Mouse (Mus musculus) midbrain, embryonic 13.5 days (tissue): Measurements from ENCODE around the gene Ufl1. TPM values are rescaled to one million over a fixed set of nuclear protein-coding genes. Genes with fewer than 3 reads are reported as not detected.
"Not testable (repeated sequence)": the region's sequence is repeated elsewhere in the genome, so short reads cannot be mapped to it uniquely, and the experiment has no call there.

Experiments used
- ATAC-seq: fragments of 200-750 bp; cut with Nextera tagmentation; 2 replicates; pipeline ENCODE4 v1.8.0; 2017; ENCODE audit warnings: mild to moderate bottlenecking, moderate TSS enrichment, moderate library complexity
- H3K27ac ChIP-seq: fragments of 300-500 bp; sonication (generic); 2 replicates; pipeline ENCODE4 v1.5.1; 2015; ENCODE audit warnings: inconsistent platforms, mild to moderate bottlenecking, moderate library complexity
- H3K27me3 ChIP-seq: fragments of 300-500 bp; sonication (generic); 2 replicates; pipeline ENCODE4 v1.6.1; 2015; ENCODE audit warnings: mild to moderate bottlenecking, inconsistent platforms
- H3K36me3 ChIP-seq: fragments of 300-500 bp; sonication (generic); 2 replicates; pipeline ENCODE4 v1.6.1; 2015; ENCODE audit warnings: mild to moderate bottlenecking, inconsistent platforms
- H3K4me1 ChIP-seq: fragments of 300-500 bp; sonication (generic); replicated peaks from 2 replicates; pipeline ENCODE4 v1.6.1; 2015; ENCODE audit warnings: inconsistent platforms
- H3K4me2 ChIP-seq: fragments of 300-500 bp; sonication (generic); replicated peaks from 2 replicates; pipeline ENCODE4 v1.6.1; 2015; ENCODE audit warnings: moderate library complexity, mild to moderate bottlenecking, inconsistent platforms
- H3K4me3 ChIP-seq: fragments of 300-500 bp; sonication (generic); replicated peaks from 2 replicates; pipeline ENCODE4 v1.5.1; 2015; ENCODE audit warnings: mild to moderate bottlenecking, inconsistent platforms
- H3K9ac ChIP-seq: fragments of 300-500 bp; sonication (generic); replicated peaks from 2 replicates; pipeline ENCODE4 v1.6.1; 2015; ENCODE audit warnings: mild to moderate bottlenecking, inconsistent platforms
- H3K9me3 ChIP-seq: fragments of 300-500 bp; sonication (generic); 2 replicates; pipeline ENCODE4 v1.6.1; 2016; ENCODE audit warnings: mild to moderate bottlenecking, inconsistent platforms
- WGBS: fragments of 180-500 bp; shearing (Covaris S2); methylation state at CpG from one replicate; pipeline ENCODE4 v1.1.7; 2015; 5-methylcytosine and 5-hydroxymethylcytosine counted together
- polyA plus RNA-seq: library from polyadenylated mRNA; unstranded; fragments of >200 nt; fragmentation: Nextera tagmentation; extraction: Ambion mirVana; gene quantifications from 2 replicates; pipeline ENCODE4 v1.2.1, GENCODE M21; 2015

Gene Ufl1
- polyA plus RNA-seq, 1 experiment from 2014 or later, result 38.0 TPM

- not testable (repeated sequence) for H3K27me3 ChIP-seq, H3K4me1 ChIP-seq, ATAC-seq, H3K9ac ChIP-seq, H3K9me3 ChIP-seq, H3K36me3 ChIP-seq, H3K4me3 ChIP-seq, H3K4me2 ChIP-seq, H3K27ac ChIP-seq
- 85% methylated on average over 1 of the region's 1 CpGs for WGBS
These were observed 46.0 kb downstream of the Ufl1 start for GRCm38 (mm10) chr4:25235663-25236062.

GRCm38 (mm10) chr4:25233767-25234166, 47.9 kb downstream of the Ufl1 start:
- 84% methylated on average over 1 of the region's 1 CpGs for WGBS
- not testable (repeated sequence) for H3K4me3 ChIP-seq, H3K4me2 ChIP-seq, ATAC-seq, H3K27me3 ChIP-seq, H3K9me3 ChIP-seq, H3K9ac ChIP-seq, H3K4me1 ChIP-seq, H3K27ac ChIP-seq, H3K36me3 ChIP-seq

- no peak overlapping the region for H3K9ac ChIP-seq
- no peak overlapping the region for H3K27ac ChIP-seq
- H3K9me3 ChIP-seq, result no peaks in the 10 kb centered on the region
- H3K27me3 ChIP-seq, result no peaks in the 10 kb centered on the region
- no peaks in the 10 kb centered on the region for H3K36me3 ChIP-seq
- 94% methylated on average over 3 of the region's 3 CpGs for WGBS
- no peak for ATAC-seq
- H3K4me3 ChIP-seq, result no peak overlapping the region
- no peak overlapping the region for H3K4me2 ChIP-seq
- no peaks in the 10 kb centered on the region; the same call in 1 of the 2 replicates for H3K4me1 ChIP-seq
These were observed 49.1 kb downstream of the Ufl1 start for GRCm38 (mm10) chr4:25232546-25232945.

- H3K4me3 ChIP-seq, result no peak overlapping the region
- H3K9ac ChIP-seq, result no peak overlapping the region
- no peak for ATAC-seq
- H3K27ac ChIP-seq, result no peak overlapping the region
- no peaks in the 10 kb centered on the region for H3K27me3 ChIP-seq
- H3K4me1 ChIP-seq, result no peaks in the 10 kb centered on the region; the same call in 1 of the 2 replicates
- 3% methylated on average over 1 of the region's 1 CpGs for WGBS
- H3K4me2 ChIP-seq, result no peak overlapping the region
- H3K9me3 ChIP-seq, result no peaks in the 10 kb centered on the region
- H3K36me3 ChIP-seq, result no peaks in the 10 kb centered on the region
These were observed 54.1 kb downstream of the Ufl1 start for GRCm38 (mm10) chr4:25227527-25227926.

- no peaks in the 10 kb centered on the region for H3K4me1 ChIP-seq
- no peaks in the 10 kb centered on the region for H3K27me3 ChIP-seq
- H3K4me3 ChIP-seq, result no peak overlapping the region
- H3K27ac ChIP-seq, result no peak overlapping the region
- no peak overlapping the region for H3K9ac ChIP-seq
- H3K9me3 ChIP-seq, result no peaks in the 10 kb centered on the region
- H3K4me2 ChIP-seq, result no peak overlapping the region
- ATAC-seq, result no peak
- H3K36me3 ChIP-seq, result no peaks in the 10 kb centered on the region
These were observed 59.7 kb downstream of the Ufl1 start for GRCm38 (mm10) chr4:25221927-25222326.

GRCm38 (mm10) chr4:25213451-25213850, 68.2 kb downstream of the Ufl1 start:
- Histone ChIP-seq H3K4me2 (no peak overlapping the region), H3K36me3 (no peaks in the 10 kb centered on the region), H3K9me3 (no peaks in the 10 kb centered on the region), H3K27me3 (no peaks in the 10 kb centered on the region), H3K4me1 (no peaks in the 10 kb centered on the region), H3K4me3 (no peak overlapping the region), H3K9ac (no peak overlapping the region), H3K27ac (no peak overlapping the region)
- ATAC-seq, result no peak
- 67% methylated on average over 5 of the region's 5 CpGs for WGBS

GRCm38 (mm10) chr4:25206166-25206565, 75.5 kb downstream of the Ufl1 start:
- Histone ChIP-seq H3K27ac (no peak overlapping the region), H3K4me3 (no peak overlapping the region), H3K4me1 (0 out of 2 replicates have a peak, but pooled peaks cover 7% of the 10 kb centered on the region), H3K36me3 (no peaks in the 10 kb centered on the region), H3K9me3 (no peaks in the 10 kb centered on the region), H3K9ac (no peak overlapping the region), H3K4me2 (no peak overlapping the region), H3K27me3 (no peaks in the 10 kb centered on the region)
- ATAC-seq, result 0 out of 2 replicates have a peak, but pooled peaks have one; percentile 50
- 45% methylated on average over 4 of the region's 4 CpGs for WGBS

Other genes with a start within 250 kb of the Ufl1 start
- gene Fhl5, start 38.9 kb downstream of the Ufl1 start, polyA plus RNA-seq, result not detected in 2 replicates